Mouse (Mus musculus) mouse trophoblast stem cell (cell line): ENCODE measurements around the gene Igsf21.

Experiments
- in situ Hi-C, 2 experiments: fragments of 300-500 bp; cut with MseI, MboI; formaldehyde crosslinking; loops; 2 replicates in 1 of 2; 3 replicates in 1 of 2; pipeline ENCODE4 v1.15.1; 2025

The Igsf21 gene

DNA sequence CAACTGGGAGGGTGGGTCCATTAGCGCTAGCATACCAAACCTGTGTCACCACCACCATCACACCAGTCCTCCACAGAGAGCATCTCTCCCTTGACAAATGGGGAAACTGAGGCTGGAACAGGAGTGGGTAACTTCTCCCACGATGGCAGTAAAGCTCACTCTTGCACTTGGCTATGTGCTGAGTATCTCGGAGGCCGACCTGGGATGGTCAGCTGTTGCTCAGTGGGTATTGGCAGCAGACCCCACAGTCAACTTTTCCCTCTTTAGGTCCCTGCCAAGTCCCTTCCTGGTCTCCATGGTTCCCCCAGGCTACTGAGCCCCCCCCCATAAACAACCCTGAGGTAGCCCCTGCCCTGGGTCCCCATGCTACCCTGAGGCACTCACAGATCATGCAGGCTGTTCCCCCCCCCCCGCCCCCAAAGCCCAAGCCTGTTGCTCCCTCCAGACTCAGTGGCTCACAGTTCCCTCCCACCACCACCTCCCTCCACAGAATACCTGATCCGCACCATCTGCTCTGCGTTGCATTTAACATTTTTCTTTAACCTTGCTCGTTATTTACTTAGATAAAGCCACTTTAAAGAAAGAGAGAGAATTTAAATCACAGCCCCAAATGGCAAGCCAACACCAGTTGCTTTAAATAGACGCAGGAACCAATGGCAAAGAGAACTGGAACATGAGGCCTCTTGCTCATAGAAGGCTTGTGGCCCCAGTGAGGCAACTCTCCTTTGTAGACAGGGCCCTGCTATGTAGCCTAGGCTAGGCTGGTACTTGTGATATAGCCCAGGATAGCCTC, 11.0 kb downstream of the Igsf21 start:
- in situ Hi-C loops, result no loop called here

DNA sequence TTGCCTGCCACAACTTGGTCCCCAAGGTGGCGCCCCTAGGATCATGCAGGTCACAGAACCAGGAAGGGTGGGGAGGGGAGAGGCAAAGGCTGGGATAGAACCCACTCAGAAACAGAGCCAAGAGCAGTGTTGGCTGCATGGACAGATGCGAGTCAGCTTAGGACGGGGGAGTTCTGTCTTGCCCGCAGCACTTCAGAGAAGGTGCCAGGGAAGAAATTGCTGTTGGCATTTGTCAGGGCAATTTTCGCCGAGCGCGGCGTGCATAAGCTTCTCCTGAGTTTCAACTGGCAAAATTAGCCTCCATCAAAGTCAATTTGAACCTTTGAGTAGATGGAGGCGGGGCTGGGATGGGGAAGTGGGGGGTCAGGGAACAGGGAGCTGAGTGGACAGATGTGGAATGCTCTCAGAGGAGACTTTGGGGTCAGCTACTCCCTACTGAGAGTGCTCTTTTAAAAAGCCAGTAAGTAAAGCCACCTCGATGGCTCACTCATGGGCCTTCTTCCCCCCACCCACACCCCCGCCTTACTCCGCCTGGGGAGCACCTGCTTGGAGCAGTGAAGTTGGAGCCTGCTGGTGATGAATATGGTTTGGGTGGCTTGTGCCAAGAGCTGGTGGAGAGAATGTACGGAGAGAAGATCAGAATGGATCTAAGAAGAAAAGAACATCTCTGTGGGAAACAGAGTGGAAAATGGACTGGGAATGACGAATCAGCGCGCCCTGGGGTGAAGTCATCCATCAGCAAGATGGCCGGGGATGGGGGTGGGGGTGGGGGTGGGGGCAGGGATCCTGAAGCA, 12.0 kb downstream of the Igsf21 start:
- in situ Hi-C loops, result no loop called here

DNA sequence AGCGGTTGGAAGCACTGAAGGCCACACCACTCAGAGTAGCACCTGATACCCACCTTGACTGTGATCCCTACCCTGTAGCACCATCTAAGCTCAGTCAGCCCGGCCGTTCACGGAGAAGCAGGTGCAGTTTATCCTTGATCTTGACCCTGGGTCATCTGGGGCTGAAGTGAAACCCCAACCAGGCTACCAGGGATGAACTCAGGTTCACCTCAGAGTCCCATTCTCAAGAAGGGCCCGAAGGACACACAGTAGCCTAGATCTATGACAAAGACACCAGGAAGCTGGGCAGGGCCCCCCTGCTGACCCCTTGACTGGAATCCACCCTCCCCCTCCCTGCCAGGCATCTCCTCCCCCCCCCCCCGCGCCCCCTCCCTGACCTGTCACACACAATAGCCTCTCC, 18.7 kb downstream of the Igsf21 start:
- in situ Hi-C loops, result no loop called here

DNA sequence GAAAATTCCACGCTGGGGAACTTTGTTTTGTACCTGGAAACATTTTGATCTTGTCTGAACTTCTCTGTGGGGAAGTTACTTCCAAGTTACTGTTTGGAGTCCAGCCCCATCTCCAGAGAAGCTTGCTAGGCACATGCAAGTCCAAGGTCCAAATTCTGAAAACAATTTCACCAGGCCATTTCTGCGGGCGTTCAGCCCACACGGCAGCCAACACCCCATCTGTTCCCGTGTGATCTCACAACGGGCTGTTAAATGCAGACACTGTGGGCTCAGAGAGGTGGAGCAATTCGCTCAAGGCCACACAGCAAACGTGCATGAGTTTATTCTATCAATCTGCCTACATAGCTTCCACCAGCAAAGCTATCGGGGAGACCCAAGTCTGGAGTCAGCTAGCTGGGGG, 21.4 kb downstream of the Igsf21 start:
- in situ Hi-C loops, result no loop called here

GRCm38 (mm10) chr4:140224451-140224850, 22.1 kb downstream of the Igsf21 start:
- in situ Hi-C loops, result no loop called here

DNA sequence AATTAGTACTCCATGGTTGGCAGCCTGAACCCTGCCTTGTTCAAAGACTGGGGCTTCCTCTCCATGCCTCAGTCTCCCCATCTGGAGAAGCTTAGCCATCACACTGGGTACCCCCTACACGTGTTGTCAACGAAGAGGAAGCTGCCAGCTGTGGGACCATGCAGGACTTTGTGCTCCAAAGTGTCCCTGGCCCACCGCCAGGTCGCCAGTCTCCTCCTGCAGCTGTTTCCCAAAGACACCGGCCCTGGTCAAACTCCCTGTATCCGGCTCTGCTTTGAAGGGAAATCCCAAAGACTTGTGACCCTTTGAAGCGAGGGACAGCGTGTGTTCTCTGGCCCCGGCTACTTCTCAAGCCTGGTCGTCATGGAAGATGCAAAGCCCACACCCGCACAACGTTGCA, 23.5 kb downstream of the Igsf21 start:
- in situ Hi-C loops, result no loop called here

DNA sequence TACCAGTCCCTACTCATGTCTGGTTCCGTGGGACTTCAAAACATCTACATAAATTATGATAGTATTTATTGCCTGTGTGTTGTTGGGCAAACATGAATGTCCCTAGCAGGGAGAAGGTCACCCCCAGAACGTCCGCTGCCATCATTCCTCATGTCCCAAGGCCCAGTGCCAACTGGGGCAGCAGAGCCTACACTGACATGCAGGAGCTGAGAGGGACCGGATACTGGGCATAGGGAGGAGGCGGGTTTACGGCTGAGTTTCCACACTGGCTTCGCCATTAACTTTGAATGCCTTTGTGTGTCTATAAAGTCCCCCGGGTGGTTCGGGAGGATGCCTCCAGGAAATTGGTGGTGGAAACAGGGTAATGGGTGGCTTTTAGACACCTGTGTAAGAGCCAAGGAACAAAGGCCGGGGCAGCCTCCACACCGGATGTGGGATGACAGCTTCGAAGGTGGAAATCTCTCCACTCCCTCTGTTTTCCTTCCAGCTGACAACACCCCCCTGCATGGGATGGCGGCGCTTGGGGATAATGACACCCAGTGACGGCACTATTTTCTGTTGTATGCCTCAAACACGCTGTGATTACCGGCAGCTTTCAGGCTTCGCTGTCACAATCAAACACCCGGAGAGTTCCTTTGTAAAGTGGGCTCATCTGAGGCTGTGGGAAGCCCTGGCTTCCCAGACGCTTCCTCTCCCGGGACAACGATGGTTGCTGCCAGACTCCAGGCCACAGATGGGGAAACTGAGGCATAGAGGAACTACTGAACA, 26.1 kb downstream of the Igsf21 start:
- in situ Hi-C loops, result no loop called here

- in situ Hi-C loops, result no loop called here
These were observed 27.4 kb downstream of the Igsf21 start for GRCm38 (mm10) chr4:140218853-140219852.

- in situ Hi-C loops, result no loop called here
These were observed 28.2 kb downstream of the Igsf21 start for GRCm38 (mm10) chr4:140218384-140218783.

DNA sequence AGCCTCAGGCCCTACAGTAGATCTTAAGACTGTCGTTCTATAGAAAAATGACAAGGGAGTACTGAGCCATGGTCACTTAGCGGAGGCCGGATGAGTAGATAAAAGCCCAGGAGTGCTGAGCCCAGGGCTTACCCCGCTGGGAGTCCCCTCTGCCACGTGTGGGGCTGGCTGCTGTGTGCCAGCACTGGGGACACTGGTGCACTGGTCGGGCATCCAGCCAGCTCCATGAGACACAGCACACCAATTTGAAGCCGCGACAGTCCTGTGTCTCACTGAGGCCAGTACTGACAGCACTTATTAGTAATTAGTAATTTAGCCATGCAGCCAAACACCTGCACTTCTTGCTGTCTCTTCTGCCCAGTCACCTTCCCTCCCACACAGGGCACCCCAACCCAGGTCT, 28.6 kb downstream of the Igsf21 start:
- in situ Hi-C loops, result no loop called here

- in situ Hi-C loops, result no loop called here
These were observed 30.5 kb downstream of the Igsf21 start for GRCm38 (mm10) chr4:140216096-140216495.

DNA sequence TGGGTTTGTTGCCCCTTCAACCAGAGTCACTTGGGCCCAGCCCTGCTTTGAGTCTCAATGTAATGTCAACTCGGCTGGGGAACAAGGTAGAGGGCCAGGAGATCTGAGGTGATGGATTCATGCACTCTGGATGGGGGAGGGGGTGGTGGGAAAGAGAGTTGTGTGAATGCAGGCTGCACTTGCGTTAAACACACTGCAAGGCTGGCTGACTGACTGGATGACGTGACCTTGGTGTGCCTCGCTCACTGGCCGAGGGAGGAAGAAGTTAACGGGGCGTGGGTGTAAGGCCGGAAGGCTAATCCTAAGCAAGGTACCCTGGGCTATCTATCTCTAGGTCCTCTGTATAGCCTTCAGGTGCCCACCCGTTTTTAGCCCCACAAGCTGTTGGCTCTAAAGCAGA, 31.4 kb downstream of the Igsf21 start:
- in situ Hi-C loops, result no loop called here

DNA sequence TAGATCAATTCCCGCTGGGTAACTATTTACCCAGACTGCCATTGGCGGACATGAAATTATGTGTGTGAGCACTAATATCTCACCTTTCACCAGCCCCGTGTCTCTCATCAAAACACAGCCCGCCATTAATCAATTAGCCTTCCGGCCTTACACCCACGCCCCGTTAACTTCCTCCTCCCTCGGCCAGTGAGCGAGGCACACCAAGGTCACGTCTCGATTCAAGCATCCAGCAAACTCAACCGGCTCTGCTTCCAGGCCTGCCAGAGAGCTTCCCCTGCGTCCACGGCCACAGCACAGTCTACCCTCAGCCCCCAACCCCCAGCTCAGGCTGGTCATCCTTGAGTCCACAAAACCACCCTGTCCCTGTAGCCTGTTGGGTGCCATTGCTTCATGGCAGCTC, 32.2 kb downstream of the Igsf21 start:
- in situ Hi-C loops, result no loop called here

GRCm38 (mm10) chr4:140210129-140210890, 36.3 kb downstream of the Igsf21 start:
- in situ Hi-C loops, result no loop called here

DNA sequence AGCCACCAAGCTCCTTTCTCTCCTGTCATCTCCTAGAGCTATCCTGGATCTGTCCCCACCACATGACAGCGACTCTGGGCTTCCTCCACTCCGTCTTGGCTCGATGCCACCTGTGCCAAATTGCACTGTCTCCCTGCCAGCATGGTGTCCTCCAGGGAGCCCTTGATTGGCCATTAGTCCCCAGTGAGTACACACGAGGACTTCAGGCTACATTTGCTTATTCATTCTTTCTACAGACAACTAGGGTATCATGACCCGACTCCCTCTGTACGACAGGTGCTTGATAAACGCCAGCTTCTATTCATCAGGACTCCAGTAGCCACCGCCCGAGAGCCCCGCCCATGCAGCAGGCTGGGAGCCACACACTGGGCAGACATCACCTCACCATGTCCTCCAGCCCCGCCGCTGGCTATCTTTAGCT, 40.8 kb downstream of the Igsf21 start:
- in situ Hi-C loops, result no loop called here

- in situ Hi-C loops, result no loop called here
These were observed 41.8 kb downstream of the Igsf21 start for GRCm38 (mm10) chr4:140204775-140205174.

DNA sequence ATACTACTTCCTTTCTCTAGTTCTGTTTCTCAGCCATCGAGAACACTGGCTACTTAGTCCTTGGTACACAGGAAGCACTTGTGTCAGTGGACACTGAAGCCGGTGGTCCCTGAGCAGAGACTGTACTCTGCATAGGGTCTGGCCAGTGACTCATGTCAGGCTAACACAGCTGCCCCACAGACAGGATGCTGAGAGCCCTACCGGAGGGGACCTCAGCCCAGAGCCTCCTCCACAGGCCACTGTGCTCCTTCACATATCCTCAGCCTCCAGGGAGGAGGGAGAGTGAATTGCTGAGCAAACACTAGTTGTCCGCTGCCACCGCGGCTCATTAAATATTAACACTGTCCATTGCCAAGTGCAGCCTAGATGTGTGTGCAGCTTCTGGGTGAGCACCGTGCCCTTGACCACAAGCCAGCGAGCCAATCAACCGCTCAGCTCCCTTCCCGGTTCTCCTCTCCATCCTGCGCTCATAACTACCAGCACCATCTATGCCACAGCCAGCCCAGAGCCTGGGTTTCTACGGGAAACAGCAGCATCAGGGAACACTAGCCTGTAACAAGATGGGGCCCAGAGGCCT, 42.8 kb downstream of the Igsf21 start:
- in situ Hi-C loops, result no loop called here

DNA sequence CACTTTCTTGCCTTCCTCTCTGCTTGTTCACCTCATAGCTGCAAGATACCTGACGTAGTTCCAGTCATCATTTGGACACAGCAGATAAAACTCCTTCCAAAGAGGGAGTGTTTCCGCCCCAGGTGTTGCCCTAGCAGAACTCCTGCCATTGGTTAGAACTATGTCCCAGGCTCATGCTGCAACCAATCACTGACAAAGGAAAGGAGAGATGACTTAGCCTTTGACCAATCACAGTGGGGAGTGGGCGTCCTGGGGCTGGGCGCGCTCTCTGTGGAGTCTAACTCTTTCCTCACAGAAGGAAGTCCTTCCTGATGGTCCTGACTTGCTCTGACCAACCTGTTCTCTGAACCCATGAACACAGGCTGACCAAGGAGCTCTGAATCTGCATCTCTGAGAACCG, 44.4 kb downstream of the Igsf21 start:
- in situ Hi-C loops, result no loop called here

GRCm38 (mm10) chr4:140200296-140200695, 46.3 kb downstream of the Igsf21 start:
- in situ Hi-C loops, result no loop called here

DNA sequence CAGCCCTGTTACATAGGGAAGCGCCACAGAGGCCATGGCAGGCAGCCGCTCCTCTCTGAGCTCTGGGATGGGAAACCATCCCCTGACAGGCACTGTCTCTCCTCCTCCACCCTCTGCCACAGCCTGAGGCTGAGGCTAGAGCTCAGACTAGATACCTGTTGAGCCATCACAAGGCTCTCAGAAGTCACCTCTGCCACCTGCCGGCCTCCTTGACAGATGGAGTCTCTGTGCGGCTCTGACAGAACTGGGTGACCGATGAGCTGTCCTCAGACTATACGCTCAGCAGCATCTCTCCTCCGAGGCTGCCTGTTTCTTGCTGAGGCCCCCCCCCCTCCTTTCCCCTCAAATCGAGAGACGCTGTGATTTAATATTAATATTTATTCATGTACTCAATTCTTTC, 49.9 kb downstream of the Igsf21 start:
- in situ Hi-C loops, result no loop called here
